Mouse (Mus musculus): Measurements from ENCODE around the gene Abhd17a. TPM values are rescaled to one million over a fixed set of nuclear protein-coding genes. Genes with fewer than 3 reads are reported as not detected.

The Abhd17a gene
- total RNA-seq, 2 experiments from 2014 or later, result 185 to 191 TPM

DNA sequence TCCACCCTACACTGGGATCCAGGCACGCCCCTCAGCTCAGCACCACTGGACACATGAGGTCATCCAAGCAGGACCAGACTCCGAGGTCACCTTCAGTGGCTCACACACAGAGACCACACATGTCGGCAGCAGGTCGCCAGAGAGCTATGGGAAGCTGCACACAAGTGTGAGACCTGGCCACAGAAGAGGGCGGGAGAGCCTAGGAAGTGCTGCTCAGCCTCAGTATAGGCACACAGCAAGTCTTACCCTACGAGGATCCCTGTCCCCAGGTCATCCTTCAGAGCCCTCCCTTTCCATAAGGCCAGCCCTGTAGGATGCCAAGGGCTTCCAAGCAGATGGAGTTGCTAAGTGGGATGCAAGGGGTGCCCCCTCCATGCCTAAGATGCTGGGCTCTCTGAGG is 36.1 kb downstream of the Abhd17a start:
- no peak for DNase-seq (ENCODE audit: extremely low spot score in 1 of 2, low spot score in 2 of 2)
- Histone ChIP-seq H3K4me3 (no peak overlapping the region), H3K27ac (no peak overlapping the region)
- intact Hi-C loops (cut with DNase I), result no loop called here
- TF ChIP-seq CTCF (IDR thresholded peaks at IDR 0.05), result no peak

DNA sequence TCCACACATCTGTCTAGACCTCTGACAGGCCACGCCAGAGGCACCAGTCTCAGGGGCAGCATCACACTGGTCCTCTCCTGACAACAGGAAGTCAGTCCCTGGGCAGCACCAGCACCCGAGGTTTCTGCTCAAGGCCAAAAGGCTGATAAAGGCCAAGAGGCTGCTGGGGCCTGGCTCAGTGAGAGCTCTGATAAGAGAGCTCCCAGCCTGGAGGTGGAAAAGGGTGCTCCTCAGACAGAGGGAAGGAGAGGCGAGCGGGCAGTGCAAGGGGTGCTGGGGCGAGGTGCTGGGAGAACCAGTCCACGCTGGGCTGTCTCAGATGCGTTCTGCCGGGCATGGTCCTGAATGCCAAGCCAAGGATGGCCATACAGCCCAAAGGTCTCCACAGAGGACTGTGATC is 36.6 kb downstream of the Abhd17a start:
- Histone ChIP-seq H3K4me3 (no peak overlapping the region), H3K27ac (no peak overlapping the region)
- TF ChIP-seq CTCF (IDR thresholded peaks at IDR 0.05), result no peak
- intact Hi-C loops (cut with DNase I), result no loop called here
- DNase-seq (ENCODE audit: extremely low spot score in 1 of 2, low spot score in 2 of 2), result no peak

DNA sequence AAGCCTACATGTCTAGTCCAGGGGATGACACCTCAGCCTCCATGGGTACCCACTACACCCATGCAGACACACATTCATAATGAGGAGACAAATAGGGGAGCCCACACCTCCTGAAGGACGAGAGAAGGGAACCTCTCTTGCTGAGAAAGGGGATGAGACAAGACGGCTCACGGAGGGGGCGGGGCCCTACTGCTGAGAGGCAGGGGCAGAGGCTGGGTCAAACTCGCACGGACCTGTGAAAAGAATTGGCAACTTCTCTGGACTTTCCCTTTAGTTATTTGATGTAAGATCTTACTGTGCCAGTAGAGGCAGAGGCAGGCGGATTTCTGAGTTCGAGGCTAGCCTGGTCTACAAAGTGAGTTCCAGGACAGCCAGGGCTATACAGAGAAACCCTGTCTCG is 37.8 kb downstream of the Abhd17a start:
- Histone ChIP-seq H3K27ac (no peak overlapping the region), H3K4me3 (no peak overlapping the region)
- intact Hi-C loops (cut with DNase I), result no loop called here
- TF ChIP-seq CTCF (IDR thresholded peaks at IDR 0.05), result no peak
- DNase-seq (ENCODE audit: extremely low spot score in 1 of 2, low spot score in 2 of 2), result no peak

DNA sequence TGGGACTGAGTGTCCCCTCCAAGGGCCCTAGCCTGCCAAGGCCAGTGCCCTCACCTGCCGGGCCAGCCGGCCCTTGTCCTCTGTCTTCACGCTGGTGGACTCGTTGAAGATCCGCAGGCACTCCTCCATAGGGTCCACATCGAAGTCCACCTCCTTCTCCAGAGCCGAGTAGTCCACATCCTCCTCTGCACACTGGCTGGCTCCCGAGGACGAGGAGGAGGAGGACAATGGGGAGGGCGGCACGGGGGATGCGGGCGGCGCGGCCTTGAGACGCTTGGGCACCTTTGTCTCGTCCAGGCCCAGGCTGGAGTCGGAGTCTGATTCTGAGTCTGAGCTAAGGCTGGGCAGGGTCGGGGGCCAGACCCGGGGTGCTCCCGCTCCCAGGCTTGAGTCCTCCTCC is 40.9 kb downstream of the Abhd17a start:
- H3K4me3 ChIP-seq, result no peak overlapping the region
- TF ChIP-seq CTCF (IDR thresholded peaks at IDR 0.05), result no peak
- no peak for DNase-seq (ENCODE audit: extremely low spot score in 1 of 2, low spot score in 2 of 2)
- H3K27ac ChIP-seq, result no peak overlapping the region
- intact Hi-C loops (cut with DNase I), result no loop called here

DNA sequence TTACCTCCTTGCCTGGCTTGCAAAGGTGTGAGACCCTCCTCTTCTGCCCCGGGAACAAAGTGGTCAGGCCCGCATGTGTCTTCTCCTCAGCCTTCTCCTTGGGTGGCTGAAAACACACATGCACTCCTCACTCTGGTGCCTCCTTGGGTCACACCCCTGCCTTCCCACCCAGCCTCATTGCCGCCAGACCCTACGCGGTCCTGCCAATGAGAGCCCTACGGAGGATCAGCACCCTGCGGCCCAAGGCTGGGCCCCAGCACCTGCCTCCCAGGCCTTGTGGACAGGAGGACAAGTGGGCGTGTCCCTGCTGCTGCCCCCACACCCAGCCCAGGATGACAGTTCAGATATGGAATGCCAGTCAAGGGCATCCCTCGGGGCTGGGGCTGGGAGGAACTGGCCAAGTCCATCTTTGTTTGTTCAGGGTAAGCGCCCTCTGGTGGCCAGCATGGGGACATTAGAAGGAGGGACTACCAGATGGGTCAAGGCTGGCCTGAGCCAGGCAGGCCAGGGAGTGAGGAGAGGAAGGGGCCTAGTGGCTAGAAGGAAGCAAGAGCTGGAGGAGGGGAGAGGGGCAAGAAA is 41.6 kb downstream of the Abhd17a start:
- intact Hi-C loops (cut with DNase I), result loop anchor here (1.0 kb wide), 1 partner anchor 102 kb away; no protein-coding TSS in a partner anchor
- TF ChIP-seq CTCF (IDR thresholded peaks at IDR 0.05), result peak; percentile 81
- no peak overlapping the region for H3K27ac ChIP-seq
- DNase-seq (ENCODE audit: extremely low spot score in 1 of 2, low spot score in 2 of 2), result peak in 1 of 2 experiments; percentile 57
- H3K4me3 ChIP-seq, result no peak overlapping the region

DNA sequence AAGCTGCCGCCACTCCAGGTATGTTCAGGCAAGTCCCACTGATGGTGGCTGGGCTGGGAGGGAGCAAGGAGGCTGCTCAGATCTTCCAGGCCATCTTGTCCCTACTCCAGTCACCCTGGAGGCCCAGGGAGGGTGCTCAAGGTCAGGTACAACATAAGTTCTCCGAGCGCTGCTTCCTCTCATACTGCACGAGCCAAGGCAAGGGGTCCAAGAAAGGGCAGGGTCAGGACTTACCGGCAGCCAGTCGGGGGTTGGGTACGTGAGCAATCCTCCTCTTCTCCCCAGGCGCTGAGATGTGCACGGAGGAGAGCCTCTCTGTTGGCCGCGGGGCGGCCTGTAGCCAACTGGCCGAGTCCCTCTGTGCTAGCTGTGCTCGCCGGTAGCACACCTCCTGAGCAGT is 42.6 kb downstream of the Abhd17a start:
- no peak for DNase-seq (ENCODE audit: extremely low spot score in 1 of 2, low spot score in 2 of 2)
- Histone ChIP-seq H3K4me3 (no peak overlapping the region), H3K27ac (no peak overlapping the region)
- TF ChIP-seq CTCF (IDR thresholded peaks at IDR 0.05), result no peak
- intact Hi-C loops (cut with DNase I), result no loop called here

DNA sequence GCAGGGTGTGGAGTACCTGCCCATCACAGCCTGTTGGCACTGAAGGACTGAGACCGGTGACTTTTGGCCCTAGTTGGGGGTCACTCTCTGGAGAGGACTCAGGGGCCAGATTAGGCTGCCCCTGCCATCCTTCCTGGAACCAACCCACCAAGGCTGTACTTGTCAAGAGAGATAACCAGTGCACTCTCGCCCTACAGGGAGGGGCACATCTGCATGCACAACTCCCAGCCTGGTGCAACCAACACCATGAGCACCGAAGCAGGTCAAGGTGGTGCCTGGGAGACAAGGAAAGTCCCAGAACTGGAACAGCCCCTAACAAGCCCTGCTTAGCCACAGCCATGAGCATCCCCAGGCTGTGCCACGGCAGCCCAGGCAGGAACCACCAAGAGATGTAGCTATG is 43.2 kb downstream of the Abhd17a start:
- no peak for DNase-seq (ENCODE audit: extremely low spot score in 1 of 2, low spot score in 2 of 2)
- intact Hi-C loops (cut with DNase I), result no loop called here
- TF ChIP-seq CTCF (IDR thresholded peaks at IDR 0.05), result no peak
- no peak overlapping the region for H3K27ac ChIP-seq
- no peak overlapping the region for H3K4me3 ChIP-seq

DNA sequence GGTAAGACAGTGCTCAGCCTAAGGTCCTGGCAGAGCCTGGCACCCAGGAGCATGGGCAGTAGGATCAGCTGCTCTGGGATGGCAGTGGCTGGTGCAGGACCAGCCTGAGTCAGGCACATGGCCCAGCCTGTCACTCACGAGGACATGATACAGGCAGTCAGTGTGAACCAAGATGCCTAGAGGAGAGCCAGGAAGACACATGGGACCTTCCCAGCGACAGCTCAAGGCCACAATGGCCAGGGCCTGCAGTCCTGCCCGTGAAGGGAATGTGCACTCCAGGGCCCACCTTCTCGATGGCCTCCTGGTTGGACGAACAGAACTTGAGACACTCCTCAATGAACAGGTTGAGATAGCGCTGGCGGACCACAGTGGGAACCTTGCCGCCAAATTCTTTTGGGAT is 44.6 kb downstream of the Abhd17a start:
- Histone ChIP-seq H3K27ac (no peak overlapping the region), H3K4me3 (no peak overlapping the region)
- TF ChIP-seq CTCF (IDR thresholded peaks at IDR 0.05), result no peak
- DNase-seq (ENCODE audit: extremely low spot score in 1 of 2, low spot score in 2 of 2), result no peak
- intact Hi-C loops (cut with DNase I), result no loop called here

DNA sequence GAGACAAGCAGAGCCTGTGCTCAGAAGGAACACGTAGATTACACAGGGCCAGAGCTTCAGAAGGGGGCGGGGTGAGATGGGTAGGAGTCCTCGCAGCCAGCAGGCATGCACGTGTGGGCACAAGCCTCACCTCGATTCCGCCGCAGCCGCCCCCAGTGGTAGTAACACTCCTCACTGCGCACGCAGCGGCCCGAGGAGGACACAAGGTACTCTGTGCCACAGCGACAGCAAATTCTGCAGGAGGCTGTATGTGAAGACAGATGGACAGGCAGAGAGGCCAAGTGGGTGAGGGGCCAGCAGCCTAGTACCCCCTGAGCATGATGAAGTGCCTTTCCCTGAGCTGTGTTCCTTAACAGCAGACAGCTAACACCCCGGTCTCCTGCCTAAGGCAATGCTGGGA is 46.3 kb downstream of the Abhd17a start:
- DNase-seq (ENCODE audit: extremely low spot score in 1 of 2, low spot score in 2 of 2), result no peak
- Histone ChIP-seq H3K4me3 (no peak overlapping the region), H3K27ac (no peak overlapping the region)
- intact Hi-C loops (cut with DNase I), result no loop called here
- TF ChIP-seq CTCF (IDR thresholded peaks at IDR 0.05), result no peak

DNA sequence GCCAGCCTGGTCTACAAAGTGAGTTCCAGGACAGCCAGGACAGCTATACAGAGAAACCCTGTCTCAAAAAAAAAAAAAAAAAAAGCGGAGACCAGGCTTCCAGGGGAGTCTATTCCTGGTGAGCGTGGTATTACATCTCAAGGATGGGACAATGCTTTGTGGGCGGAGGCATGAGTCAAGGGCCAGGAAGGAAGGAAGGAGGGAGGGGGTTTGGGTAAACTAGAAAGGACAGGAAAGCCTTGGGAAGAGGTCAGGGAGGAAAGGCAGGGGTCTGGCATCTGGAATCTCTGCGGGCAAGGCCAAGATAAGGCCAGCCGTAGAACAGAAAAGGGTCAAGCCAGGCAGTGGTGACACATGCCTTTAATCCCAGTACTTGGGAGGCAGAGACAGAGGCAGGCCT is 50.6 kb downstream of the Abhd17a start:
- intact Hi-C loops (cut with DNase I), result no loop called here

DNA sequence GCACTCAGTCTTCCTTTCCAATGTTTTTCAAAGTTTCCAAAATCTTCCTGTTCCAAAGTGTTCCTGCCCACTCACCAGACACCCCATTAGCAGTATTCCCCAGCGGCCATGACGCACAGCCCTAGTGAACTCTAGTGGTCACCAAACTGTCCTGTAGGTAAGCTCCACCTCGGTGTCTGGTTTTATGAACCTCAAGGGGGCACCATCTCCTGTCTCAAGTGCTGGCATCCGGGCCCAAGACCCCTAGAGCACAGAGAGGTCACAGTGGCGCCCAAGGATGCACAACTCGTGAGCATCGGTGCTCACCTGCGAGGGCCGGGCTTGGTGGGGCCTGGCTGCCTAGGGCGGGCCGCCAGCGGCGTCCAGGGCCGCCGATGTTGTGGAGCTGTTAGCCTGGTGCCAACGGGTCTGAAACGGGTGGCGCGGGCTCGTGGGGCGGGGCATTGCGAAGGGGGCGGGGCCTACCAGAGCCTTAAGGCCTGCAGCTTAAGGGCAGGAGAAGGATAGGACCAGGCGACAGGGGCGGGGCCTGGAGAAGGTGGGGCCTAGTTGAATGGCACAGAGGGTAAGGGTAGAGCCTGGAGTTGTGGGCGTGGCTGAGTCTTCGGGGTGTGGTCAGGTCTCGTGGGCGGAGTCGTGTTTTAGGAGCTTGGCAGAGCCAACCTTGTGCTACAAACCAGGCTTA is 51.3 kb downstream of the Abhd17a start, which contains the start of gene Atp8b3:
TSS of gene Atp8b3 (minus strand) at position 415 of the 685 bp plus-strand sequence.
- DNase-seq (ENCODE audit: extremely low spot score in 1 of 2, low spot score in 2 of 2), result no peak
- Histone ChIP-seq H3K27ac (no peak within 1 kb of the TSS), H3K4me3 (no peak within 1 kb of the TSS)
- no peak for TF ChIP-seq CTCF (IDR thresholded peaks at IDR 0.05)
- intact Hi-C loops (cut with DNase I), result no loop called here

More for the DNA sequence above, 50.6 kb downstream of the Abhd17a start:
- no peak for DNase-seq (ENCODE audit: extremely low spot score in 1 of 2, low spot score in 2 of 2)
- TF ChIP-seq CTCF (IDR thresholded peaks at IDR 0.05), result no peak
- Histone ChIP-seq H3K27ac (no peak overlapping the region), H3K4me3 (no peak overlapping the region)

DNA sequence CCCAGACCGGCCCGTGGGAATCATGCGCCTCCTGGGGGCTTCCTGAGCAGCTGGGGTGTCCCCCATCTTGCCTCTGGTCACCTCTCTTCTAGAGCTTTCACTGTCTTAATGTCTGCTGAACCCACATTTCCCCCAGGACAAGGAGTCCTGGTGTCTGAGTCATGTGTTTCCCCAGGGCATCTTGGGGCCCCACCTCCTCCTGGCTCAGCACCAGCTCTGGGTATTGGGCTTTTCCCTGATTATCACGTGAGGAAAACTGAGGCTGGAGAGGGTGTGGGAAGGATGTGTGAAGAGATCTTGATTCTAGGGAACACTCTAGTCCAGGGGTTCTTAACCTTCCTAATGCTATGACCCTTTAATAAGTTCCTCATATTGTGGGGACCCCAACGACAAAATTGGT is 52.0 kb downstream of the Abhd17a start:
- intact Hi-C loops (cut with DNase I), result no loop called here
- no peak overlapping the region for H3K27ac ChIP-seq
- no peak for TF ChIP-seq CTCF (IDR thresholded peaks at IDR 0.05)
- no peak for DNase-seq (ENCODE audit: extremely low spot score in 1 of 2, low spot score in 2 of 2)
- H3K4me3 ChIP-seq, result no peak overlapping the region

DNA sequence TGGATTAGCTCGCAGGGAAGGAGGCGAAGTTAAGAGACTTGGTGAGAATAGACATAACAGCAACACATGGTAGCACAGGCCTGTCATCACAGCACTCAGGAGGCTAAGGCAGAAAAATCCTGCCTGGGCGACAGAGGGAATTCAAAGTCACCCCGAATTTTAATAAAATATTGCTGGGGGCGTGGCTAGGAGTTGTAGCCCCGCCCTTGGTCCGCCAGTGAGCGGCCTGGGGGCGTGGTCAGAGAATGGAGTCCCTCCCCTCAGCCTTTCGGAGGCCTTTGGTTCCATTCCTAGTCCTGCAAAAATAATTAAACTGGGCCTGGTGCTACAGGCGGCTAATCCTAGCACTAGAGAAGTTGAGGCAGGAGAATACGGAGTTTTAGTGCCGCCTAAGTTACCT is 54.4 kb downstream of the Abhd17a start:
- Histone ChIP-seq H3K27ac (no peak overlapping the region), H3K4me3 (no peak overlapping the region)
- intact Hi-C loops (cut with DNase I), result no loop called here
- no peak for DNase-seq (ENCODE audit: extremely low spot score in 1 of 2, low spot score in 2 of 2)
- no peak for TF ChIP-seq CTCF (IDR thresholded peaks at IDR 0.05)

Measured in left cerebral cortex, adult 2 months (tissue).